Mouse (Mus musculus) midbrain, embryonic 15.5 days (tissue): ENCODE results near the gene Mllt10. TPM values are rescaled to one million over a fixed set of nuclear protein-coding genes. Genes with fewer than 3 reads are reported as not detected.

ENCODE experiments used
- ATAC-seq: fragments of 200-750 bp; cut with Nextera tagmentation; replicated peaks from 2 replicates; pipeline ENCODE4 v1.8.0; 2017; ENCODE audit warnings: moderate TSS enrichment
- H3K27ac ChIP-seq: fragments of 300-500 bp; sonication (generic); 2 replicates; pipeline ENCODE4 v1.5.1; 2015; ENCODE audit warnings: mild to moderate bottlenecking, inconsistent platforms
- H3K27me3 ChIP-seq: fragments of 300-500 bp; sonication (generic); replicated peaks from 2 replicates; pipeline ENCODE4 v1.6.1; 2015; ENCODE audit warnings: inconsistent platforms
- H3K36me3 ChIP-seq: fragments of 300-500 bp; sonication (generic); replicated peaks from 2 replicates; pipeline ENCODE4 v1.6.1; 2015; ENCODE audit warnings: inconsistent platforms
- H3K4me1 ChIP-seq: fragments of 300-500 bp; sonication (generic); 2 replicates; pipeline ENCODE4 v1.6.1; 2015; ENCODE audit warnings: inconsistent platforms
- H3K4me2 ChIP-seq: fragments of 300-500 bp; sonication (generic); 2 replicates; pipeline ENCODE4 v1.6.1; 2015; ENCODE audit warnings: inconsistent platforms, mild to moderate bottlenecking, moderate library complexity
- H3K4me3 ChIP-seq: fragments of 300-500 bp; sonication (generic); 2 replicates; pipeline ENCODE4 v1.5.1; 2015; ENCODE audit warnings: mild to moderate bottlenecking, inconsistent platforms
- H3K9ac ChIP-seq: fragments of 300-500 bp; sonication (generic); 2 replicates; pipeline ENCODE4 v1.6.1; 2015; ENCODE audit warnings: mild to moderate bottlenecking, inconsistent platforms
- H3K9me3 ChIP-seq: fragments of 300-500 bp; sonication (generic); 2 replicates; pipeline ENCODE4 v1.6.1; 2016; ENCODE audit warnings: inconsistent platforms
- WGBS: fragments of 180-500 bp; shearing (Covaris S2); methylation state at CpG from one replicate; pipeline ENCODE4 v1.1.7; 2015; ENCODE audit warnings: mixed read lengths; 5-methylcytosine and 5-hydroxymethylcytosine counted together
- polyA plus RNA-seq: library from polyadenylated mRNA; unstranded; fragments of >200 nt; fragmentation: Nextera tagmentation; extraction: Ambion mirVana; gene quantifications from 2 replicates; pipeline ENCODE4 v1.2.1, GENCODE M21; 2015

The Mllt10 gene
- polyA plus RNA-seq, 1 experiment from 2014 or later = 49.9 TPM

DNA sequence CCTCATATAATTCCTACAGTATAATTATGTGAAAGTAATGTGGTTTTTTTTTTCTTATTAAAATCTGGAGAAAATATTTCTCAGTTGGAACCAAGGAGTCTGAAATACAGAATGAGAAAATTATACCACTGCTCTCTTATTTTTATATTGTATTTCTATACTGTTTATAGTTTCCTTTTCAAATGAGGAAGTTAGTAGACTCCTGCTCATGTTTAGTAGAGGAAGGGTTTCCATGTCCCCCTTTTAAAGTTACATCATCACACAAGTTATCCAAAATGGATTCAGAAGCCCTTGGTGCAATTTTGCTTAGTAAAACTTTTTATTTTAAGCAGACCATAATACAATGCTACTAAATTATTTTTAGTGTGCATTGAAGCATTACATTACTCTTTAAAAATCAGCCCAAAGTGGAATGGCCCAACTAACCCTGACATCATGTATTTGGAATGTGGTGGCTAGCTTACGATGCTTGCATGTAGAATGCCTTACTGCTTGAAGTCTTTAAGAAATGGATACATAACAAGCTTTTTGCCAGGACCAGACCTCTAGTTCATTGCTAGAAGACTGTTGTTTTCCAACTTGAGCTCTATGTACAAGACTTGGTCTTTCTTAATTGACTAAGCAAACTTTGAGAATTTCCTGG lies 146.9 kb downstream of the Mllt10 start:
- peaks cover 9% of the 10 kb centered on the region; the same call in 1 of the 2 replicates for H3K36me3 ChIP-seq
- WGBS = 92% methylated on average over 1 of the region's 1 CpGs
- no peaks in the 10 kb centered on the region for H3K27me3 ChIP-seq
- no peaks in the 10 kb centered on the region for H3K4me1 ChIP-seq
- ATAC-seq = no peak
- H3K4me3 ChIP-seq = no peak overlapping the region
- H3K4me2 ChIP-seq = no peak overlapping the region
- H3K27ac ChIP-seq = no peak overlapping the region
- no peaks in the 10 kb centered on the region for H3K9me3 ChIP-seq
- no peak overlapping the region for H3K9ac ChIP-seq

DNA sequence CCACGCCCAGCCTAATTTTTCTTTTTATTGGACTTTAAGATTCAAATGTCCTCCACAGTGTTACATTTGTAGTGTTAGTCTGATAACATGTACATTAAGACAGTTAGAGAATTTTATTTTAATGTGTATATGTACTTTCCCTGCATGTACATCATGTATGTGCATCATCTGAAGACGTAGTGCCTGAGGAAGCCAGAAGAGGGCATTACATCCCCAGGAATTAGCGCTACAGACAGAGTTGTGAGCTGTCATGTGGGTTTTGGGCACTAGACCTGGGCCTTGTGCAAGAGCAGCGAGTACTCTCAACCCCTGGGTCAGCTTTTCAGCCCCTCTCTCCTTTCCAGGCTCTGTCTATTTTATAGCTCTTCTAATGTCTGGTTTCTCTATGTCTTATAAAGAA lies 147.9 kb downstream of the Mllt10 start:
- Histone ChIP-seq H3K9me3 (no peaks in the 10 kb centered on the region), H3K4me3 (no peak overlapping the region), H3K4me2 (no peak overlapping the region), H3K36me3 (peaks cover 4% of the 10 kb centered on the region; the same call in 1 of the 2 replicates), H3K4me1 (no peaks in the 10 kb centered on the region), H3K9ac (no peak overlapping the region), H3K27ac (no peak overlapping the region), H3K27me3 (no peaks in the 10 kb centered on the region)
- 95% methylated on average over 4 of the region's 4 CpGs for WGBS
- no peak for ATAC-seq

DNA sequence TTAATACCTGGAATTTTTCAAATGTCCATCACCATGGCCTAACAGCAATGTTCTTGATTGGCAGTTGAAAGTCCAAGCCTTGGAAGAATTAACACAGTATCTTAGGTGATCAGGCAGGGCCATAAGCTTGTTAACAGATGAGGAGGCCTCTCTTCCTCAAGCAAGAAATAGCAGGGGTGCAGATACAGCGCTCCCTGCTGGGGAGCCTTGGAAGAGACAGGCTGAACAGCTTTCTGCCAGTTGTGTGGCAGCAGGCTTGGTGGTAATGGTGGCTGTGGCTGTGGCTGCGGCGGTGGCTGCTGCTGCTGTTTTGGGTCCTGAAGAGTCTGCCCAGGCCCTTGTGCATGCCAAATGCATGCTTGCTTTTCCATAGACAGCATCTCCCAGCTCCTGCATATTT lies 150.1 kb downstream of the Mllt10 start:
- Histone ChIP-seq H3K36me3 (peaks cover 9% of the 10 kb centered on the region; the same call in 1 of the 2 replicates), H3K9me3 (no peaks in the 10 kb centered on the region), H3K27me3 (no peaks in the 10 kb centered on the region), H3K4me3 (no peak overlapping the region), H3K4me1 (no peaks in the 10 kb centered on the region), H3K4me2 (no peak overlapping the region), H3K9ac (no peak overlapping the region), H3K27ac (no peak overlapping the region)
- ATAC-seq = no peak
- WGBS = 64% methylated on average over 3 of the region's 3 CpGs

DNA sequence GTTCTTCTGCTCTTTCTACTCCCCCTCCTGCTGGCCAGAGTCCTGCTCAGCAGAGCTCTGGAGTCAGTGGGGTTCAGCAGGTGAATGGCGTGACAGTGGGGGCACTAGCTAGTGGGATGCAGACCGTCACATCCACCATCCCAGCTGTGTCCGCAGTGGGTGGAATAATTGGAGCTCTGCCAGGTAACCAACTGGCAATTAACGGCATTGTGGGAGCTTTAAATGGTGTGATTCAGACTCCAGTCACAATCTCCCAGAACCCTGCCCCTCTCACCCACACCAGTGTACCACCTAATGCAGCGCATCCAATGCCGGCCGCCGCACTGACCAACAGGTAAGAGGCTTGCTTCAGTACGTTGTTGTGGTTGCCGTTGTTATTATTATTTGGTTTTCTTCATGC lies 151.8 kb downstream of the Mllt10 start:
- peak; percentile 43 for ATAC-seq
- Histone ChIP-seq H3K27ac (no peak overlapping the region; the same call in 1 of the 2 replicates), H3K4me2 (no peak overlapping the region), H3K4me1 (no peaks in the 10 kb centered on the region), H3K36me3 (peaks cover 9% of the 10 kb centered on the region; the same call in 1 of the 2 replicates), H3K9me3 (no peaks in the 10 kb centered on the region), H3K9ac (no peak overlapping the region), H3K4me3 (no peak overlapping the region), H3K27me3 (no peaks in the 10 kb centered on the region)
- WGBS = 68% methylated on average over 10 of the region's 10 CpGs

DNA sequence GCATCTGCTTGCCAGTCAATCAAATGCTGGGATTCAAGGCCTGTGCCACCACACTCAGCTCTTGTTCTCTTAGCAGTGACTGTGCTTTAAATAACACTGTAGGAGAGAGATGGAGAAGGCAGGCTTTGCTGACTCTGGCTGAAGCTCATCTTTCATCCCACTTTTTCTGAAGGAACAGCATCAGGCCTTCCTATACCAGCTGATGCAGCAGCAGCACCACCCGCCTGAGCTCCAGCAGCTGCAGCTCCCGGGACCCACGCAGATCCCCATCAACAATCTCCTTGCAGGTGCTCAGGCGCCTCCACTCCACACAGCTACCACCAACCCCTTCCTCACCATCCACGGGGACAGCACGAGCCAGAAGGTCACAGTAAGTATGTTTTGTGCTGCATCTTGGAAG lies 153.5 kb downstream of the Mllt10 start:
- Histone ChIP-seq H3K4me2 (no peak overlapping the region), H3K27ac (no peak overlapping the region), H3K9ac (no peak overlapping the region), H3K4me1 (no peaks in the 10 kb centered on the region), H3K9me3 (no peaks in the 10 kb centered on the region), H3K27me3 (no peaks in the 10 kb centered on the region), H3K4me3 (no peak overlapping the region), H3K36me3 (peaks cover 13% of the 10 kb centered on the region)
- WGBS = 81% methylated on average over 6 of the region's 6 CpGs
- ATAC-seq = no peak

DNA sequence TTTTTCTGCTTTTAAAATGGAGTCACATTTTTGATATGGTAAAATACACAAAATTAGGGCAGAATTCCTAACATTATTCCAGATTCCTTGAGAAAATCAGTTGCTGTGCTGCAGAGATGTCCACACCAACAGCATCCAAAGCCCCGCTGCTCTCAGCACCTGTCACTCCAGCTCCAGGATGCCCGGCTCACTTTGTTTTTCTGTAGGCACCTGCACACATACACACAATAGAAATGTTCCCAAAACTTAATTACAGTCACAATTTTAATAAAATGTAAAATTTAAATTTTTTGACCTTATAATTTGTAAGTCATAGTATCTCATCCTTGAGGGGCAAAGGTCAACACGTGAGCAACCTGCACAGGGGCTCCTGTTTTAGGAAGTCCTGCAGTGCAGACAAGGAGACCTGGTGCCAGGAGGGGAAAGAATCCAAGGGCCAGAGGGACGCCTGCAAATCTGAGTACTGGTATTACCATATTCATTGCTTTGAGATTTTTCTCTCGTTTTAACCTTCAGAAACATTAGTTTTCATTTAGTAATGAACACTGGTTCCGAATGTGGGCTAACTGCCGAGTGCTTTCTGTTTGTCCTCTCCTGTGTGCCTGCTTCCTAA lies 154.3 kb downstream of the Mllt10 start:
- Histone ChIP-seq H3K36me3 (peaks cover 13% of the 10 kb centered on the region), H3K4me3 (no peak overlapping the region), H3K9me3 (no peaks in the 10 kb centered on the region), H3K27ac (no peak overlapping the region), H3K27me3 (no peaks in the 10 kb centered on the region), H3K9ac (no peak overlapping the region), H3K4me1 (no peaks in the 10 kb centered on the region), H3K4me2 (no peak overlapping the region)
- WGBS = 88% methylated on average over 7 of the region's 7 CpGs
- ATAC-seq = no peak

DNA sequence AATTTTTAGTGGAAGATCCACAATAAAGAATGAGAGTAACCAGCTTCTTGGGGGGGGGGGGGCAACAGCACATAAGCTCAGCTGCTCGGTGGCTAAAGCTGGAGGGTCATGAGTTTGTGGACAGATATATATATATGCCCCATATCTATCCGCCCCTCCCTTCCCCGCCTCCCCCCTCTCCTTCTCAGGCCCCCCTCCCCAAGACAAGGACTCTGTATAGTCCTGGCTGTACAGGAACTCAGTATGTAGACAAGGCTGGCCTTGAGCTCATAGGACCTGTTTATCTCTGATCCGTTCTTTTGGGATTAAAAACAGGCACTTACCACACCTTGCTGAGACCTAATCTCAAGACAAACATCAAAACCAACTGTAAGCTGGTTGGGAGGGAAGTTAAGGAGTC lies 154.9 kb downstream of the Mllt10 start:
- H3K4me1 ChIP-seq = no peaks in the 10 kb centered on the region
- ATAC-seq = no peak

DNA sequence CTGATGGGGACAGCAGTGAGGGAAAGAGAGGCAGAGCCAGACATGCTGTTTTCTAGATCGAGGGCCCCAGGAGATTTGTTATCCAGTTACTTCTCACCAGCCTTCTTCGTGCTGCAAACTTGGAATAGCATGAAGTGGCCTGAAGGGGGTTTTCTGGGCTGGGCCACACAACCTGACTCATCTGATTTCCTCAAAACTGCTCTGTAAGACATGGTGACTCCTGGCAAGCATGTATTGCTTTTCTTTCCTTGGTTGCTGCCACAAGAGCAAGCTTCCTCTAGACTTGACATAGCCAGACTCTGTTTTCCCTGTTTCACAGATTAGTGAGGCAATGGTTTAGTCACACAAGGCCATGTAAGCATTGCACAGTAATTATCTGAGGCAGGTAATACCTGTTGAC lies 159.0 kb downstream of the Mllt10 start:
- H3K9ac ChIP-seq = no peak overlapping the region
- no peaks in the 10 kb centered on the region for H3K4me1 ChIP-seq
- H3K4me3 ChIP-seq = no peak overlapping the region
- no peak overlapping the region for H3K4me2 ChIP-seq
- 83% methylated on average over 2 of the region's 2 CpGs for WGBS
- no peak for ATAC-seq
- no peaks in the 10 kb centered on the region for H3K27me3 ChIP-seq
- no peaks in the 10 kb centered on the region for H3K9me3 ChIP-seq
- H3K27ac ChIP-seq = no peak overlapping the region
- peaks cover 20% of the 10 kb centered on the region for H3K36me3 ChIP-seq

More for the DNA sequence above, 154.9 kb downstream of the Mllt10 start:
- no peaks in the 10 kb centered on the region for H3K9me3 ChIP-seq
- no peaks in the 10 kb centered on the region for H3K27me3 ChIP-seq
- no peak overlapping the region for H3K4me2 ChIP-seq
- peaks cover 13% of the 10 kb centered on the region for H3K36me3 ChIP-seq
- H3K9ac ChIP-seq = no peak overlapping the region
- 90% methylated on average over 4 of the region's 4 CpGs for WGBS
- no peak overlapping the region for H3K4me3 ChIP-seq
- H3K27ac ChIP-seq = no peak overlapping the region

DNA sequence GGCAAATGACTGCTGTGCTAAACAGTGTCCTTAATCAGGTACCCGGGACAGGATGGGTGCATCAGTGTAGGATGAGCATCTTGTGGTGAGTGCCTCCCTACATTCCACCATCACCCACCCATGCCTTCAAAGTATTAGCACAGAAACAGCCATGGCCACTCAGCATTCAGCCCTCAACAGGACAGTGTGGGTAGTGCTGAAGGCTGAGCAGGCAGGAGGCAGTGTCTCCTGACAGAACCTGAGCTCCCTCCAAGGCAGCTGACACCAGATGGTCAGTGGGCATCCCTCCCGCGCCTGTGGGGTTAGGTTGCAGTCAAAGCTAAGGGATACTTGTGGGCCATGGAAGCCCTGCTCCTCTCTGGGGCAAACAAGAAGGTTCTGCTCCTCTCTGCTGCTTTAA lies 162.8 kb downstream of the Mllt10 start:
- no peaks in the 10 kb centered on the region for H3K9me3 ChIP-seq
- H3K9ac ChIP-seq = no peak overlapping the region
- no peaks in the 10 kb centered on the region for H3K4me1 ChIP-seq
- peaks cover 15% of the 10 kb centered on the region for H3K36me3 ChIP-seq
- WGBS = 73% methylated on average over 3 of the region's 3 CpGs
- no peak overlapping the region for H3K4me2 ChIP-seq
- peak; percentile 35; the same call in 1 of the 2 replicates for ATAC-seq
- no peak overlapping the region for H3K27ac ChIP-seq
- no peak overlapping the region for H3K4me3 ChIP-seq
- H3K27me3 ChIP-seq = no peaks in the 10 kb centered on the region

DNA sequence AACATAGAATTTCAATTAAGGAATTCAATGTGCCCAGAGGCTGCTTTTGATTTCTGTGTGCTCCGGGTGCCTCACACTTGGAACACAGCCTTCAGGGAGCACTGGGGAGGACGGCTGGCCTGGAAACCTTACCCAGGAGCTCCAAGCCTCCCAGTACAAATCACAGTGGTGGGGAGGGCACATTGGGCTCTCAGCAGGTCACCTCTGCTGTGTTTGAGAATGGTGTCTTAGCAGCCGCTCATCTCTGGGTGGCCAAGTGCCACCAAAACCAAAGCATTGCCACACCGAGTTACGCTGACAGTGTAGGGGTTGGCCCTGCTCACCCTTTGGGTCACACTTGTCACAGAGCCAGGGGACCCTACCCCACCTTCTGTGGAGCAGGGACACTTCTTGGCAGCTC lies 163.5 kb downstream of the Mllt10 start:
- Histone ChIP-seq H3K4me1 (no peaks in the 10 kb centered on the region), H3K4me3 (no peak overlapping the region), H3K4me2 (no peak overlapping the region), H3K9ac (no peak overlapping the region), H3K27me3 (no peaks in the 10 kb centered on the region), H3K9me3 (no peaks in the 10 kb centered on the region), H3K36me3 (peaks cover 10% of the 10 kb centered on the region; the same call in 1 of the 2 replicates), H3K27ac (no peak overlapping the region)
- WGBS = 63% methylated on average over 5 of the region's 5 CpGs
- ATAC-seq = no peak

DNA sequence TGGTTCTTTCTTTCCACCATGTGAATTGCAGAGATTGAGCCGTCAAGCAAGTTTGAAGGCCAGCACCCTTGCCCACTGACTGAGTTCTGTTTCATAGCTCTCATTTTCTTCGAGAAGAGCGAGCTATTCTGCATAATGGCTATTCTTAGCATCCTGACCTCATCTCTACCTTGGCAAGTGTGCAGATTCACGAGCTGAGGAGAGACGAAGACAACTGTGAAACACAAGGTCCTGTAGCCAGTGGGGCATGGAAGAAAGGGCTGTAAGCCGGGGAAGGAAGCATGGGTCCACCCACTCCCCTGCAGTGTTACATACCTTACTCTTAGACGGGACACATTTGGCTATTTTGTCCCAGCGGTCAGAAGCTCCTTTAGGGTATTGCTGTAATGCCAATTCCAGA lies 164.1 kb downstream of the Mllt10 start:
- peaks cover 10% of the 10 kb centered on the region; the same call in 1 of the 2 replicates for H3K36me3 ChIP-seq
- no peaks in the 10 kb centered on the region for H3K4me1 ChIP-seq
- no peak overlapping the region for H3K4me3 ChIP-seq
- H3K9ac ChIP-seq = no peak overlapping the region
- no peak for ATAC-seq
- WGBS = 76% methylated on average over 8 of the region's 8 CpGs
- H3K27ac ChIP-seq = no peak overlapping the region
- no peak overlapping the region for H3K4me2 ChIP-seq
- H3K27me3 ChIP-seq = no peaks in the 10 kb centered on the region
- H3K9me3 ChIP-seq = no peaks in the 10 kb centered on the region

DNA sequence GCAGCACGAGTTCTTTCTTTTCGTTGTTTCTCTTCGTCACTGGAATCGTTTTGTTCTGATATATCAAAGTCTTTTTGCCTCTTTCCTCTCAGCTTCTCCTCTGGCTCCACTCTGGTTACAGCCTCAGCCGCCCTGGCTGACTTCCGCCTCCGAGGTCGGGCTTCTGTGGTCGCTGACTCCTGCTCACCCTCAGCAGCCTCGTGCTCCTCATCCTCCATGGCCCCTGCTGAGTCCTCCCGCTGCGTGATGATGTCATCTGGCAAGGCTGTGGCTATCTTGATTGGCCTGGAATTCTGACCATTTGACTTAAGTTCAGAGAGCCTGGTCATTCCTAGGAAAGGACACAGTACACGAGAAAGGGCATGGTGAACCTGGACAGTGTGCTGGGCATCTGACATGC lies 164.5 kb downstream of the Mllt10 start:
- H3K36me3 ChIP-seq = peaks cover 10% of the 10 kb centered on the region; the same call in 1 of the 2 replicates
- H3K4me2 ChIP-seq = no peak overlapping the region
- H3K4me3 ChIP-seq = no peak overlapping the region
- no peaks in the 10 kb centered on the region for H3K9me3 ChIP-seq
- no peak overlapping the region for H3K27ac ChIP-seq
- WGBS = 85% methylated on average over 13 of the region's 13 CpGs
- no peaks in the 10 kb centered on the region for H3K4me1 ChIP-seq
- H3K9ac ChIP-seq = no peak overlapping the region
- H3K27me3 ChIP-seq = no peaks in the 10 kb centered on the region
- no peak for ATAC-seq

DNA sequence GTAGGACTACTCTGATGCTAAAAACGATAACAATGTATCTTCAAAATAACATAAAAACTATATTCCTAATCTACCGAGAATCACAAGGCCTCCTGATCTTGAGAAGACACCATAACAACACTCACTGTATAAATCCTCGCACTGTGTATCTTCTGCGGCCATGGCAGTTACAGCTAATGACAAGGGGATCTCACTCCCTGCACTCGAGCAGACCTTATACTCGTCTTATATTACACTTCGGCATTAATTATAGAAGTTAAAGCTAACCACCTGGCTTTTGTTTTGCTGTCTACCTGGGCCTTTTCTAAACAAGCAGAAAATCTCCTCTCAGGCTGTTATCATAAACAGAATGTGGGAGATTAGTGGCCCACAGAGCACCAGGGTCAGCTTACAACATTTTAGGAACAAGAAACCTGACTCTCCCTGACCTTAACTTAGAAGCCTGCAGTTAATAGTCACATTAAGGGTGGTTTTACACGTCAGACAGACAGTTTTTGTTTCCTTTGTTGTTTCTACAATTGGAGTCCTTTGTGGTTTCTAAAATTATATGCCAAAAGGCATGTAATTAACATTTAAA lies 173.5 kb downstream of the Mllt10 start:
- H3K4me1 ChIP-seq = peaks cover 8% of the 10 kb centered on the region
- no peaks in the 10 kb centered on the region for H3K36me3 ChIP-seq
- ATAC-seq = no peak
- no peak overlapping the region for H3K4me3 ChIP-seq
- no peak overlapping the region for H3K9ac ChIP-seq
- H3K27ac ChIP-seq = no peak overlapping the region
- H3K27me3 ChIP-seq = no peaks in the 10 kb centered on the region
- no peak overlapping the region for H3K4me2 ChIP-seq
- no peaks in the 10 kb centered on the region for H3K9me3 ChIP-seq
- 73% methylated on average over 8 of the region's 8 CpGs for WGBS
